Mouse (Mus musculus) CH12.LX (cell line): ENCODE results near the gene Akap1. TPM values are rescaled to one million over a fixed set of nuclear protein-coding genes. Genes with fewer than 3 reads are reported as not detected.
"Not testable (repeated sequence)": the region's sequence is repeated elsewhere in the genome, so short reads cannot be mapped to it uniquely, and the experiment has no call there.

Source experiments
- DNase-seq: peaks from one replicate; pipeline ENCODE4 v3.0.0-alpha.2; 2013; ENCODE audit errors: extremely low read depth
- H3K27ac ChIP-seq: 2 replicates; pipeline ENCODE4 v1.5.1; 2012; ENCODE audit warnings: low read depth, mild to moderate bottlenecking, control low read depth, moderate library complexity; ENCODE audit not compliant: insufficient read depth
- H3K27me3 ChIP-seq: replicated peaks from 2 replicates; pipeline ENCODE3; 2012; ENCODE audit warnings: inconsistent platforms
- H3K36me3 ChIP-seq, 2 experiments: replicated peaks in 1 of 2; 2 replicates each; pipeline versions ENCODE3 to v1.6.1; 2012; ENCODE audit warnings: inconsistent platforms in 1 of 2, low read length in 1 of 2, mild to moderate bottlenecking in 1 of 2, mixed read lengths in 1 of 2, moderate library complexity in 1 of 2; ENCODE audit not compliant: control insufficient read depth in 1 of 2, insufficient read depth in 1 of 2
- H3K4me1 ChIP-seq, 2 experiments: 2 replicates each; pipeline ENCODE4 v1.6.1; 2012; ENCODE audit warnings: inconsistent platforms in 1 of 2, moderate library complexity in 1 of 2; ENCODE audit not compliant: insufficient read depth in 2 of 2, control insufficient read depth in 1 of 2
- H3K4me2 ChIP-seq: 2 replicates; pipeline ENCODE4 v1.6.1; 2012; ENCODE audit warnings: low read depth, mild to moderate bottlenecking, control low read depth; ENCODE audit not compliant: poor library complexity, insufficient read depth, severe bottlenecking
- H3K4me3 ChIP-seq, 3 experiments: fragments of 150-350 bp in 1 of 3; sonication (generic) in 1 of 3; replicated peaks in 1 of 3; 2 replicates each; pipeline versions ENCODE3 to v1.5.1; 2011 to 2012; ENCODE audit warnings: low read depth in 2 of 3, low read length in 2 of 3, mild to moderate bottlenecking in 2 of 3, moderate library complexity in 2 of 3, control low read depth in 1 of 3, improper control_type of control experiment in 1 of 3, inconsistent platforms in 1 of 3, mixed read lengths in 1 of 3; ENCODE audit not compliant: poor library complexity in 1 of 3
- H3K79me2 ChIP-seq: replicated peaks from 2 replicates; pipeline ENCODE4 v1.6.1; 2012; ENCODE audit warnings: mild to moderate bottlenecking, moderate library complexity; ENCODE audit not compliant: control insufficient read depth, poor library complexity, insufficient read depth, severe bottlenecking; ENCODE audit errors: extremely low read depth
- H3K9ac ChIP-seq: 2 replicates; pipeline ENCODE4 v1.6.1; 2012; ENCODE audit warnings: low read depth, mild to moderate bottlenecking, control low read depth, moderate library complexity; ENCODE audit not compliant: insufficient read depth
- H3K9me3 ChIP-seq: replicated peaks from 2 replicates; pipeline ENCODE3; 2012; ENCODE audit warnings: low read length, inconsistent platforms, mixed read lengths
- BHLHE40 ChIP-seq: IDR thresholded peaks from 2 replicates; pipeline ENCODE4 v1.6.1; 2011; ENCODE audit warnings: mild to moderate bottlenecking, low read depth, low read length, improper control_type of control experiment
- CHD1 ChIP-seq: IDR thresholded peaks from 2 replicates; pipeline ENCODE4 v1.6.1; 2012; ENCODE audit warnings: low read depth, low read length, improper control_type of control experiment, inconsistent platforms
- CHD2 ChIP-seq: IDR thresholded peaks from 2 replicates; pipeline ENCODE4 v1.6.1; 2011; ENCODE audit warnings: low read length, improper control_type of control experiment
- CTCF ChIP-seq, 2 experiments: IDR thresholded peaks in 1 of 2; conservative IDR thresholded peaks in 1 of 2; 2 replicates each; pipeline ENCODE4 v1.5.1; 2011 to 2012; ENCODE audit warnings: low read depth in 2 of 2, low read length in 2 of 2, improper control_type of control experiment in 1 of 2, inconsistent platforms in 1 of 2, mild to moderate bottlenecking in 1 of 2, moderate library complexity in 1 of 2
- E2F4 ChIP-seq: IDR thresholded peaks from 2 replicates; pipeline ENCODE4 v1.6.1; 2011; ENCODE audit warnings: low read depth, low read length, improper control_type of control experiment; ENCODE audit not compliant: insufficient replicate concordance
- ELF1 ChIP-seq: IDR thresholded peaks from 2 replicates; pipeline ENCODE4 v1.6.1; 2014; ENCODE audit warnings: low read depth, mild to moderate bottlenecking, inconsistent platforms, low read length, improper control_type of control experiment
- EP300 ChIP-seq: IDR thresholded peaks from 2 replicates; pipeline ENCODE4 v1.6.1; 2011; ENCODE audit warnings: low read length, improper control_type of control experiment
- GABPA ChIP-seq: IDR thresholded peaks from 2 replicates; pipeline ENCODE4 v1.6.1; 2012; ENCODE audit warnings: low read depth, low read length, improper control_type of control experiment, inconsistent platforms; ENCODE audit not compliant: insufficient replicate concordance
- HCFC1 ChIP-seq: IDR thresholded peaks from 2 replicates; pipeline ENCODE4 v1.6.1; 2012; ENCODE audit warnings: low read depth, mild to moderate bottlenecking, inconsistent platforms, low read length, improper control_type of control experiment
- JUND ChIP-seq: conservative IDR thresholded peaks from 2 replicates; pipeline ENCODE4 v1.6.1; 2011; ENCODE audit warnings: low read depth, low read length, improper control_type of control experiment
- KAT2A ChIP-seq: IDR thresholded peaks from 2 replicates; pipeline ENCODE4 v1.6.1; 2012; ENCODE audit warnings: low read length, improper control_type of control experiment, inconsistent platforms; ENCODE audit not compliant: insufficient replicate concordance
- MAFK ChIP-seq: IDR thresholded peaks from 2 replicates; pipeline ENCODE4 v1.6.1; 2011; ENCODE audit warnings: low read length, improper control_type of control experiment; ENCODE audit not compliant: insufficient replicate concordance
- MAX ChIP-seq: IDR thresholded peaks from 2 replicates; pipeline ENCODE4 v1.6.1; 2011; ENCODE audit warnings: low read length, improper control_type of control experiment
- MAZ ChIP-seq: IDR thresholded peaks from 2 replicates; pipeline ENCODE4 v1.6.1; 2012; ENCODE audit warnings: low read depth, mild to moderate bottlenecking, inconsistent platforms, low read length, improper control_type of control experiment, moderate library complexity
- MYC ChIP-seq: IDR thresholded peaks from 2 replicates; pipeline ENCODE4 v1.6.1; 2011; ENCODE audit warnings: low read depth, mild to moderate bottlenecking, improper control_type of control experiment, low read length
- NELFE ChIP-seq: IDR thresholded peaks from 2 replicates; pipeline ENCODE4 v1.6.1; 2011; ENCODE audit warnings: low read depth, low read length, improper control_type of control experiment
- NRF1 ChIP-seq: IDR thresholded peaks from 2 replicates; pipeline ENCODE4 v1.6.1; 2014; ENCODE audit warnings: low read depth, mild to moderate bottlenecking, inconsistent platforms, low read length, improper control_type of control experiment, moderate library complexity
- RAD21 ChIP-seq: IDR thresholded peaks from 2 replicates; pipeline ENCODE4 v1.6.1; 2011; ENCODE audit warnings: low read depth, mild to moderate bottlenecking, low read length, improper control_type of control experiment, moderate library complexity
- RCOR1 ChIP-seq: conservative IDR thresholded peaks from 2 replicates; pipeline ENCODE4 v1.6.1; 2012; ENCODE audit warnings: low read depth, mild to moderate bottlenecking, inconsistent platforms, low read length, improper control_type of control experiment
- SIN3A ChIP-seq: IDR thresholded peaks from 2 replicates; pipeline ENCODE4 v1.6.1; 2012; ENCODE audit warnings: low read length, improper control_type of control experiment, inconsistent platforms
- SMC3 ChIP-seq: IDR thresholded peaks from 2 replicates; pipeline ENCODE4 v1.6.1; 2011; ENCODE audit warnings: low read depth, low read length, improper control_type of control experiment
- TBP ChIP-seq: conservative IDR thresholded peaks from 2 replicates; pipeline ENCODE4 v1.6.1; 2011; ENCODE audit warnings: low read depth, low read length, improper control_type of control experiment
- TCF12 ChIP-seq: IDR thresholded peaks from 2 replicates; pipeline ENCODE4 v1.6.1; 2014; ENCODE audit warnings: low read depth, mild to moderate bottlenecking, inconsistent platforms, low read length, improper control_type of control experiment
- UBTF ChIP-seq: IDR thresholded peaks from 2 replicates; pipeline ENCODE4 v1.6.1; 2012; ENCODE audit warnings: low read depth, mild to moderate bottlenecking, inconsistent platforms, low read length, improper control_type of control experiment, moderate library complexity
- ZKSCAN1 ChIP-seq: IDR thresholded peaks from 2 replicates; pipeline ENCODE4 v1.6.1; 2012; ENCODE audit warnings: low read depth, inconsistent platforms, low read length, improper control_type of control experiment, borderline replicate concordance
- ZNF384 ChIP-seq: IDR thresholded peaks from 2 replicates; pipeline ENCODE4 v1.6.1; 2012; ENCODE audit warnings: low read depth, low read length, improper control_type of control experiment, inconsistent platforms
- dilution Hi-C: fragments of 300-500 bp; cut with MboI; formaldehyde crosslinking; loops from 2 replicates; pipeline ENCODE4 v1.14.3; 2020; ENCODE audit warnings: low sequenced_read_pairs; ENCODE audit not compliant: extremely low pct_unique_long_range_greater_than_20kb, extremely low pct_ligation_motif_present
- in situ Hi-C: fragments of 300-500 bp; cut with MboI; formaldehyde crosslinking; loops from 3 replicates; pipeline ENCODE4 v1.14.3; 2019; ENCODE audit warnings: low sequenced_read_pairs, low pct_ligation_motif_present, low pct_unique_long_range_greater_than_20kb, mixed read lengths
- polyA plus RNA-seq: library from polyadenylated mRNA; unstranded; fragments of >175 nt; gene quantifications from 2 replicates; pipeline ENCODE4 v1.2.1, GENCODE M21; 2012; ENCODE audit warnings: low read depth; ENCODE audit not compliant: insufficient read length
- total RNA-seq, 2 experiments: library from RNA; depleted of rRNA; stranded (reverse); fragments of 300-350 nt in 1 of 2; fragments of >200 nt in 1 of 2; gene quantifications; 2 replicates each; pipeline ENCODE4 v1.2.3; 2012 to 2014

The Akap1 gene
- total and polyA plus RNA-seq, 3 experiments: 46.4 to 54.8 (median 51.6) TPM

DNA sequence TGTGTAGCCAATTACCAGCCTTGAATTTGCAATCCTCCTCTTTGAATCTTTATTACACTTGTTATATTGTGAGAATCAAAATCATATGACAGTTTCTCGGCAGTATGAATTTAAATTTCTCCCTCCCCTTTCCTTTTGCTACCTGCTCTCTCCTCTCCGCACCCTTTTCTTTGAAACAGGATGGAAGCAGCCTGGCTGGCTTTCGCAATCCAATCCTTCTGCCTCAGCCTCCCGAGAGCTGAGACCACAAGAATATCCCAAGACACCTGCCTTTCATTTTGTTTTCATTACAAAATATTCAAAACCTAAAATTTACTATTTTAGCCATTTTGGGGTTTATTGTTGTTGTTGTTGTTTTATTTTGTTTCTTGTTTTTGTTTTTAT, 34.0 kb upstream of the Akap1 start:
- no peak for DNase-seq
- no peaks in the 10 kb centered on the region for H3K79me2 ChIP-seq
- dilution Hi-C loops: no loop called here

DNA sequence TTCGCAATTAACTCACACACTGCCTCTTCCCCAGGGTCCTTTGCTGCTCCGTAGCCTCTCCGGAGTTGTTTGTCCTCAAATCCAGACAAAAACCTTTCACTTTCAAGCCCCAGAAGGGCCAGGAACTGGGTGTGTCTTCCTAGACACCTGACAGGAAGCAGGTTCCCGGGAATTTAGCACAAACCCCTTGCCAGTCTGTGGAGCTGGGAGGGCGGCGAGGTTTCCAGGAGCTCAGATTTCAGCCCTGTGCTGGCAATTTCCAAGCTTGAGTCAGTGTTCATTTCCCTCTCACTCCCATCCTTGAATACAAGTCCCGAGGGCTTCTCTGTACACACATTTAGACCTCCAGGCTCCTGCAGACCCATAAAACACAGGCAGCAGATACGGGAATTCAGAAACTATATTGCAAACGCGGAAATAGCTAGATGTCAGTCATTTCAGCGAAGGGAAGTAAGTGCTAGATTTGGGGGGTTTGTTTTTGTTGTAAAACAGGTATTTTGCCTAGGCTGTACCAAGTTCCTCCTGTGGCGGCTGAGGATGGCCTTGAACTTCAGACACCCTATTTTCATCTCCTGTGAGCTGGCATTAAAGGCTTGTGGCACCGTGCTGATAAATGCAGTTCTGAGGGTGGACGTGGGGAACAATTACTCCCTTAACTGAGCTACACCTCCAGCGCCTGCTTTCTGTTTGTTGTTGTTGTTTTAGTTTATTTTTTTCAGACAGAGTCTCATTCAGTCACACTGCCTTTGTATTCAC, 33.4 kb upstream of the Akap1 start:
- no peak overlapping the region for H3K4me3 ChIP-seq
- in situ Hi-C loops: no loop called here

More for the DNA sequence above, 34.0 kb upstream of the Akap1 start:
- Histone ChIP-seq H3K4me2 (no peak overlapping the region), H3K27ac (no peak overlapping the region), H3K36me3 (no peaks in the 10 kb centered on the region), H3K4me3 (no peak overlapping the region), H3K9me3 (no peaks in the 10 kb centered on the region), H3K9ac (no peak overlapping the region), H3K27me3 (no peaks in the 10 kb centered on the region)
- in situ Hi-C loops: no loop called here
- no peak for TF ChIP-seq BHLHE40
- TF ChIP-seq MAX: no peak
- TF ChIP-seq KAT2A: no peak
- TF ChIP-seq ZNF384: no peak
- TF ChIP-seq NRF1: no peak
- no peak for TF ChIP-seq MAZ
- no peak for TF ChIP-seq E2F4
- TF ChIP-seq SIN3A: no peak
- no peak for TF ChIP-seq HCFC1
- no peak for TF ChIP-seq CHD1
- no peak for TF ChIP-seq ELF1
- no peak for TF ChIP-seq JUND
- TF ChIP-seq RAD21: no peak
- TF ChIP-seq GABPA: no peak
- TF ChIP-seq SMC3: no peak
- no peak for TF ChIP-seq CHD2
- no peak for TF ChIP-seq TBP
- TF ChIP-seq, all 38 proteins: peak for 0
- H3K4me1 ChIP-seq: peaks cover 0 to 7% of the 10 kb centered on the region in 2 experiments; a peak in 2 of 4 replicates

DNA sequence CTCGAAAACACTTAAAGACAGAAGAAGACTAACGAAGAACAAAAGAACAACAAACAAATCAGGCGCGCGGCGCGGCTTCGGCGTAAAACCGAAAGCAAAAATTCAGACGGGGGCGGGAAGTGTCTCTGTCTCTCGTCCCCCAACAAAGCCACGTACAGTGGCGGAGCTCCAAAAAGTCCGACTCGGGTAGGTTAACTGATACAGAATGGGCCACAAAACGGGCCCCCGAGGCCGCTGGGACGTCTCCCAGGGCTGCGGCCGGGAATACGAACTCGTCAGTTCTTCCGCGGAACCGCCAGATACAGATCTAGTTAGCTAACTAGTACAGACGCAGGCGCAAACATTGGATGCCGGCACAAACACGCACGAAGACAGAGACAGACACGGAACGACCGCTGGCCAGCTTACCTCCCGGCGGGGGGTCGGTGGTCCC, 31.4 kb upstream of the Akap1 start:
- H3K4me2 ChIP-seq, H3K27ac ChIP-seq, in situ Hi-C loops, DNase-seq, H3K36me3 ChIP-seq, H3K9me3 ChIP-seq, H3K79me2 ChIP-seq, H3K27me3 ChIP-seq, H3K9ac ChIP-seq, dilution Hi-C loops, H3K4me1 ChIP-seq: not testable (repeated sequence)
- peak overlapping the region in 1 of 3 experiments; percentile 52 for H3K4me3 ChIP-seq

More for the DNA sequence above, 33.4 kb upstream of the Akap1 start:
- Histone ChIP-seq H3K4me2 (no peak overlapping the region), H3K27me3 (no peaks in the 10 kb centered on the region), H3K4me1 (peaks cover 0 to 2% of the 10 kb centered on the region in 2 experiments; a peak in 2 of 4 replicates), H3K27ac (no peak overlapping the region)
- dilution Hi-C loops: no loop called here
- no peak for TF ChIP-seq MYC
- no peak for TF ChIP-seq ELF1
- no peak for TF ChIP-seq CHD2
- TF ChIP-seq UBTF: no peak
- TF ChIP-seq ZNF384: no peak
- TF ChIP-seq NELFE: no peak
- no peak for TF ChIP-seq TCF12
- no peak for TF ChIP-seq SIN3A
- no peak for TF ChIP-seq ZKSCAN1
- no peak for TF ChIP-seq JUND
- TF ChIP-seq MAZ: no peak
- no peak for TF ChIP-seq MAFK
- no peak for TF ChIP-seq BHLHE40
- no peak for TF ChIP-seq RCOR1
- no peak for TF ChIP-seq EP300
- no peak for TF ChIP-seq CTCF (conservative IDR thresholded peaks at IDR 0.05 in 1 of 2, IDR thresholded peaks at IDR 0.05 in 1 of 2; ENCODE audit: low read depth in 2 of 2, low read length in 2 of 2)
- TF ChIP-seq E2F4: no peak
- TF ChIP-seq, all 38 proteins: peak for 0
- Histone ChIP-seq H3K9ac (no peak overlapping the region), H3K79me2 (no peaks in the 10 kb centered on the region), H3K9me3 (no peaks in the 10 kb centered on the region), H3K36me3 (peaks cover 0 to 2% of the 10 kb centered on the region in 2 experiments)
- DNase-seq: no peak
